Comparison of ENCODE assay signal across 15 mouse cellular contexts in genomic region chr7:129730785-129731352, GRCm38 (mm10).
A peak's percentile ranks its signal among the peaks of the same experiment; 100 is the strongest.
DNase-seq lines count a peak whose midpoint lies in the region; ATAC-seq and TF ChIP-seq lines count a peak whose summit lies in the region.
"Had no signal": no experiment of that assay in that cellular context is flagged by ENCODE, and none has a peak within 500 bp of the region (broad histone marks: within the 10 kb centered on the region; RNA-seq: fewer than 3 reads in every experiment).

No protein-coding gene starts in this region.

- H3K4me3 ChIP-seq in kidney, postnatal 0 days (replicated peaks; ENCODE audit: low read depth, low read length): no peak overlapping the region
- no peak overlapping the region for H3K4me3 ChIP-seq in CH12.LX (replicated peaks in 1 of 3; ENCODE audit: low read depth in 2 of 3, low read length in 2 of 3, poor library complexity in 1 of 3)
- H3K4me3 ChIP-seq in hindbrain, embryonic 12.5 days: no peak overlapping the region
- H3K4me3 ChIP-seq: midbrain, embryonic 12.5 days had no signal

- no peaks in the 10 kb centered on the region for H3K9me3 ChIP-seq in kidney, postnatal 0 days (replicated peaks; ENCODE audit: low read length)
- H3K9me3 ChIP-seq in CH12.LX (replicated peaks; ENCODE audit: low read length): peaks cover 2% of the 10 kb centered on the region
- no peaks in the 10 kb centered on the region for H3K9me3 ChIP-seq in hindbrain, embryonic 12.5 days (replicated peaks)
- H3K9me3 ChIP-seq: midbrain, embryonic 12.5 days had no signal

- peak; percentile 16 for DNase-seq in embryo, embryonic 10.5 days (ENCODE audit: low spot score)
- no peak for DNase-seq in embryo, embryonic 9.5 days (ENCODE audit: extremely low spot score)
- peak; percentile 56 for DNase-seq in kidney, postnatal 0 days (ENCODE audit: low spot score)
- DNase-seq in kidney, postnatal 25 days: no peak
- peak; percentile 34 for DNase-seq in CH12.LX (ENCODE audit: extremely low read depth)
- DNase-seq in lung, postnatal 4 days: peak; percentile 30 to 60
- no peak for DNase-seq in right cerebral cortex, postnatal 36 days (ENCODE audit: low spot score in 2 of 2)
- DNase-seq: cerebellum, adult 8-10 months; gastrocnemius, postnatal 14 days had no signal

- in situ Hi-C loops in CH12.LX (cut with MboI; ENCODE audit: low pct_ligation_motif_present, low pct_unique_long_range_greater_than_20kb, low sequenced_read_pairs): no loop called here

- no peak for TF ChIP-seq RAD21 in CH12.LX (IDR thresholded peaks at IDR 0.05; ENCODE audit: low read depth, low read length)

- TF ChIP-seq POLR2A in CH12.LX (IDR thresholded peaks at IDR 0.05; ENCODE audit: low read depth, low read length): no peak

- H3K79me2 ChIP-seq in CH12.LX (replicated peaks; ENCODE audit: control insufficient read depth, extremely low read depth, insufficient read depth, poor library complexity, severe bottlenecking): no peaks in the 10 kb centered on the region

- 47% methylated on average over 7 of the region's 7 CpGs for WGBS in kidney, postnatal 0 days
- 57% methylated on average over 7 of the region's 7 CpGs for WGBS in hindbrain, embryonic 12.5 days

- no peaks in the 10 kb centered on the region for H3K27me3 ChIP-seq in kidney, postnatal 0 days (ENCODE audit: insufficient read depth, low read length)
- no peaks in the 10 kb centered on the region for H3K27me3 ChIP-seq in CH12.LX (replicated peaks)
- H3K27me3 ChIP-seq in hindbrain, embryonic 12.5 days: no peaks in the 10 kb centered on the region

- H3K27ac ChIP-seq in kidney, postnatal 0 days: no peak overlapping the region
- no peak overlapping the region; the same call in 1 of the 2 replicates for H3K27ac ChIP-seq in CH12.LX (ENCODE audit: insufficient read depth, low read depth)
- H3K27ac ChIP-seq in hindbrain, embryonic 12.5 days: no peak overlapping the region
- H3K27ac ChIP-seq: hindbrain, postnatal 0 days; liver, embryonic 14.5 days; midbrain, embryonic 12.5 days had no signal

- TF ChIP-seq CTCF in kidney, postnatal 0 days (IDR thresholded peaks at IDR 0.05; ENCODE audit: low read depth): no peak
- TF ChIP-seq CTCF in CH12.LX (conservative IDR thresholded peaks at IDR 0.05 in 1 of 2, IDR thresholded peaks at IDR 0.05 in 1 of 2; ENCODE audit: low read depth in 2 of 2, low read length in 2 of 2): no peak

- no peak for TF ChIP-seq EP300 in CH12.LX (IDR thresholded peaks at IDR 0.05; ENCODE audit: low read length)

- dilution Hi-C loops in CH12.LX (cut with MboI; ENCODE audit: extremely low pct_ligation_motif_present, extremely low pct_unique_long_range_greater_than_20kb, low sequenced_read_pairs): no loop called here

- H3K4me2 ChIP-seq in kidney, postnatal 0 days (ENCODE audit: low read length): no peak overlapping the region
- no peak overlapping the region for H3K4me2 ChIP-seq in CH12.LX (ENCODE audit: insufficient read depth, low read depth, poor library complexity, severe bottlenecking)
- no peak overlapping the region for H3K4me2 ChIP-seq in hindbrain, embryonic 12.5 days (replicated peaks)
- H3K4me2 ChIP-seq: midbrain, embryonic 12.5 days had no signal

- H3K4me1 ChIP-seq in kidney, postnatal 0 days (replicated peaks; ENCODE audit: insufficient read depth, low read length): no peaks in the 10 kb centered on the region
- peaks cover 4 to 10% of the 10 kb centered on the region in 2 experiments; a peak in 2 of 4 replicates for H3K4me1 ChIP-seq in CH12.LX (ENCODE audit: control insufficient read depth in 1 of 2, insufficient read depth in 2 of 2)
- H3K4me1 ChIP-seq in hindbrain, embryonic 12.5 days: no peaks in the 10 kb centered on the region
- H3K4me1 ChIP-seq: midbrain, embryonic 12.5 days had no signal

- ATAC-seq in kidney, postnatal 0 days (replicated peaks; ENCODE audit: low FRiP score, low read depth): no peak
- ATAC-seq in hindbrain, embryonic 12.5 days (ENCODE audit: low FRiP score): no peak
- ATAC-seq: forebrain, embryonic 16.5 days; hindbrain, postnatal 0 days had no signal

- no peaks in the 10 kb centered on the region for H3K36me3 ChIP-seq in kidney, postnatal 0 days (ENCODE audit: insufficient read depth, low read length)
- H3K36me3 ChIP-seq in CH12.LX (replicated peaks in 1 of 2; ENCODE audit: control insufficient read depth in 1 of 2, insufficient read depth in 1 of 2, low read length in 1 of 2): peaks cover 3 to 4% of the 10 kb centered on the region in 2 experiments
- H3K36me3 ChIP-seq in hindbrain, embryonic 12.5 days: no peaks in the 10 kb centered on the region
- H3K36me3 ChIP-seq: G1E; midbrain, embryonic 12.5 days had no signal

- H3K9ac ChIP-seq in kidney, postnatal 0 days (ENCODE audit: low read depth, low read length): no peak overlapping the region
- no peak overlapping the region for H3K9ac ChIP-seq in CH12.LX (ENCODE audit: insufficient read depth, low read depth)
- no peak overlapping the region for H3K9ac ChIP-seq in hindbrain, embryonic 12.5 days
- H3K9ac ChIP-seq: liver, embryonic 14.5 days; midbrain, embryonic 12.5 days had no signal

TF ChIP-seq in CH12.LX, 34 proteins besides CTCF, POLR2A, EP300 and RAD21:
- TF ChIP-seq PAX5 (IDR thresholded peaks at IDR 0.05; ENCODE audit: low read length) (no peak), ZKSCAN1 (IDR thresholded peaks at IDR 0.05; ENCODE audit: borderline replicate concordance, low read depth, low read length) (no peak), POLR2AphosphoS2 (IDR thresholded peaks at IDR 0.05; ENCODE audit: low read depth, low read length) (no peak), BHLHE40 (IDR thresholded peaks at IDR 0.05; ENCODE audit: low read depth, low read length) (0 out of 2 replicates have a peak, but pooled peaks have one; percentile 27), MEF2A (IDR thresholded peaks at IDR 0.05; ENCODE audit: borderline replicate concordance, low read depth, low read length) (0 out of 2 replicates have a peak, but pooled peaks have one; percentile 8), ETS1 (conservative IDR thresholded peaks at IDR 0.05; ENCODE audit: low read depth, low read length) (peak; percentile 49; the same call in 1 of the 2 replicates), HCFC1 (IDR thresholded peaks at IDR 0.05; ENCODE audit: low read depth, low read length) (no peak), MYC (IDR thresholded peaks at IDR 0.05; ENCODE audit: low read depth, low read length) (no peak), TBP (conservative IDR thresholded peaks at IDR 0.05; ENCODE audit: low read depth, low read length) (no peak), ZNF384 (IDR thresholded peaks at IDR 0.05; ENCODE audit: low read depth, low read length) (peak; percentile 74), TCF12 (IDR thresholded peaks at IDR 0.05; ENCODE audit: low read depth, low read length) (peak; percentile 39; the same call in 1 of the 2 replicates), USF2 (conservative IDR thresholded peaks at IDR 0.05; ENCODE audit: low read depth, low read length) (no peak), CHD2 (IDR thresholded peaks at IDR 0.05; ENCODE audit: low read length) (no peak), ELF1 (IDR thresholded peaks at IDR 0.05; ENCODE audit: low read depth, low read length) (0 out of 2 replicates have a peak, but pooled peaks have one; percentile 31)

Comparison
In these comparisons a context has a peak if more than half of its experiments do, and no peak if none do; other contexts are left out.
1. DNase-seq: peak in embryo, embryonic 10.5 days (single experiment), kidney, postnatal 0 days (single experiment), CH12.LX (single experiment) and lung, postnatal 4 days (2 of 2); none in embryo, embryonic 9.5 days (single experiment), kidney, postnatal 25 days (0 of 2) and right cerebral cortex, postnatal 36 days (0 of 2).